Mouse (Mus musculus) forebrain, postnatal 0 days (tissue): ENCODE results near the gene 6030468B19Rik. TPM values are rescaled to one million over a fixed set of nuclear protein-coding genes. Genes with fewer than 3 reads are reported as not detected.

Experiments used
- ATAC-seq: fragments of 200-750 bp; cut with Nextera tagmentation; 2 replicates; pipeline ENCODE4 v1.8.0; 2017; ENCODE audit warnings: mild to moderate bottlenecking, moderate library complexity
- DNase-seq: peaks from one replicate; pipeline ENCODE4 v3.0.0-alpha.2; 2015
- H3K27ac ChIP-seq: fragments of 300-500 bp; sonication (generic); 2 replicates; pipeline ENCODE4 v1.5.1; 2014; ENCODE audit warnings: low read depth, mild to moderate bottlenecking, antibody characterized with exemption, low read length, moderate library complexity, mixed read lengths
- H3K27me3 ChIP-seq: fragments of 300-500 bp; sonication (generic); 2 replicates; pipeline ENCODE4 v1.6.1; 2014; ENCODE audit warnings: mild to moderate bottlenecking, low read length, mixed read lengths; ENCODE audit not compliant: insufficient read depth
- H3K36me3 ChIP-seq: fragments of 300-500 bp; sonication (generic); 2 replicates; pipeline ENCODE4 v1.6.1; 2014; ENCODE audit warnings: mild to moderate bottlenecking, moderate library complexity; ENCODE audit not compliant: insufficient read depth
- H3K4me1 ChIP-seq: fragments of 300-500 bp; sonication (generic); 2 replicates; pipeline ENCODE4 v1.6.1; 2014; ENCODE audit warnings: antibody characterized with exemption; ENCODE audit not compliant: insufficient read depth
- H3K4me2 ChIP-seq: fragments of 300-500 bp; sonication (generic); 2 replicates; pipeline ENCODE4 v1.6.1; 2014; ENCODE audit warnings: low read depth, mild to moderate bottlenecking, moderate library complexity
- H3K4me3 ChIP-seq: fragments of 300-500 bp; sonication (generic); 2 replicates; pipeline ENCODE4 v1.5.1; 2014; ENCODE audit warnings: low read depth, low read length, mixed read lengths
- H3K9ac ChIP-seq: fragments of 300-500 bp; sonication (generic); 2 replicates; pipeline ENCODE4 v1.6.1; 2014; ENCODE audit warnings: mild to moderate bottlenecking
- H3K9me3 ChIP-seq: fragments of 300-500 bp; sonication (generic); 2 replicates; pipeline ENCODE4 v1.6.1; 2016; ENCODE audit warnings: low read length
- CTCF ChIP-seq: sonication (generic); IDR thresholded peaks from 2 replicates; pipeline ENCODE4 v1.5.1; 2016; ENCODE audit warnings: antibody characterized with exemption, control low read depth, low read depth
- WGBS: fragments of 180-500 bp; shearing (Covaris S2); extraction: QIAGEN DNeasy Blood & Tissue Kit; methylation state at CpG from one replicate; pipeline ENCODE4 v1.1.7; 2014; 5-methylcytosine and 5-hydroxymethylcytosine counted together
- polyA plus RNA-seq: library from polyadenylated mRNA; unstranded; fragments of >200 nt; fragmentation: Nextera tagmentation; extraction: Ambion mirVana; gene quantifications from 2 replicates; pipeline ENCODE4 v1.2.1, GENCODE M21; 2015
- total RNA-seq: library from RNA; depleted of rRNA; stranded (reverse); fragments of >200 nt; gene quantifications from 2 replicates; pipeline ENCODE4 v1.2.3, GENCODE M21; 2014

The 6030468B19Rik gene
- total and polyA plus RNA-seq, 2 experiments from 2014 or later, result not detected

DNA sequence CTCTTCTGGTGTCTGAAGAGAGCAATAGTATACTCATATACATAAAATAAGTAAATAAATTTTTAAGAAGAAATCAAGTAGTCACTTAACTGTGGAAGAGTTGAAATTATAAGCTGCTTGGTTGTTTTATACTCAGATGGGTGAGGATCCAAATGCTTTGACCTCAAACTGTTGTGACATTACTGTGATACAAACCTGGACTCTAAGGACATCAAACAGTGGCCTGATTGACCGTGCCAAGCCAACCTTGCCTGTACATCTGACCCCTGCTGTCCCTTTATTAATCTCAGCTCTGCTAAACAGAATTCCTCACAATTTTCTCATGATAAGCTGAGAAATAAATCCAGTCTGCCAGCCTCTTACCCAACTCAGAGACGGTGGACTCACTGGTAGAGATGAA is 48.2 kb downstream of the 6030468B19Rik start:
- WGBS, result 77% methylated on average over 2 of the region's 2 CpGs
- no peaks in the 10 kb centered on the region for H3K36me3 ChIP-seq
- no peak overlapping the region for H3K4me3 ChIP-seq
- TF ChIP-seq CTCF, result no peak
- no peak overlapping the region for H3K4me2 ChIP-seq
- ATAC-seq (no peak), DNase-seq (no peak)
- no peaks in the 10 kb centered on the region for H3K9me3 ChIP-seq
- peaks cover 6% of the 10 kb centered on the region; the same call in 1 of the 2 replicates for H3K4me1 ChIP-seq
- H3K27ac ChIP-seq, result no peak overlapping the region
- no peak overlapping the region for H3K9ac ChIP-seq
- no peaks in the 10 kb centered on the region for H3K27me3 ChIP-seq

DNA sequence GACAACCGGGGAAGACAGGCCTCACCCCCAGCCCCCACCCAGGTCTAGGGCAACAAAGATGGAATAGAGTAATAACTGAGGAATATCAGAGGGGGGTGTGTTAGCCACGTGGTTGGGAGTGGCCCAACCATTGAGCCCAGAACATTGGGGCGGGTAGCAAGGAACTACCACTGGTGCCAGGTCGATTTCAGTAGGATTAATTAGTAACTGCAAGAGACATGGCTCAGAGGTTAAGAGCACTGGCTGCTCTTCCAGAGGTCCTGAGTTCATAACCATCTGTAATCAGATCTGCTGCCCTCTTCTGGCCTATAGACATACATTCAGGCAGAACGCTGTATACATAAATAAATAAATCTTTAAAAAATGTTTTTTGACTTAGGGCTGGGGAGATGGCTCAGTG is 49.2 kb downstream of the 6030468B19Rik start:
- Histone ChIP-seq H3K36me3 (no peaks in the 10 kb centered on the region), H3K27me3 (no peaks in the 10 kb centered on the region), H3K27ac (no peak overlapping the region), H3K9ac (no peak overlapping the region), H3K4me1 (peaks cover 6% of the 10 kb centered on the region; the same call in 1 of the 2 replicates), H3K4me3 (no peak overlapping the region), H3K4me2 (no peak overlapping the region), H3K9me3 (no peaks in the 10 kb centered on the region)
- ATAC-seq, result no peak
- TF ChIP-seq CTCF, result peak; percentile 38
- WGBS, result 51% methylated on average over 5 of the region's 5 CpGs
- no peak for DNase-seq

DNA sequence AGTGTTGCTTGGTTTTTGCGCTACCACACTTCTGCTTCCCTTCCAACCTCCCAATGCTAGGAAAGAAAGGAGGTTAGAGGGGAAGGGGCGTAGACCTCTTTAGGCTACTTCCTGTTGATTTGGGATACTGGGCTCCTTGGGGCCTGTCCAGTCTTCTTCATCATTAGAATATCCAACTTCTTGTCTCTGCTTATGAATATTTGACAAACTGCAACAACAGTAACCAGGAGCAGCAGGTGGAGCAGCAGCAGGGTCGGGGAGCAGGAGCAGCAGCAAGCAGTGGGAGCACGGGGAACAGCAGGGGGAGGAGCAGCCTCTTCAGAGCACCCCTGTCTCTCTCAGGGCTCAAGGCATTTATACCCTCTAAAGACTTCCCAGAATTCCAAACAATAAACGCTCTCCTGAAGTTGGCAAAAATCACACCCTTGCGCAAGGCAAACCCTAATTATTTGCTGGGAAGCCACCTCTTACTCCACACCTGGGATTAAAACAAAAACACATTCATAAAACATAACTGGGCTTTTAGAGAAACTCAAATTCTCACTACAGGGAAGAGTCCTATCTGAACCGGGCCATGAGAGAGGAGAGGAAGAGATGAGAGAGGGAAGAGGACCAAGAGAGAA is 50.2 kb downstream of the 6030468B19Rik start:
- no peak for TF ChIP-seq CTCF
- WGBS, result 80% methylated on average over 7 of the region's 7 CpGs
- Histone ChIP-seq H3K4me2 (peak overlapping the region; percentile 87; the same call in 1 of the 2 replicates), H3K9me3 (no peaks in the 10 kb centered on the region), H3K27ac (peak overlapping the region; percentile 99), H3K27me3 (no peaks in the 10 kb centered on the region), H3K36me3 (no peaks in the 10 kb centered on the region), H3K4me3 (peak overlapping the region; percentile 62), H3K4me1 (peaks cover 6% of the 10 kb centered on the region; the same call in 1 of the 2 replicates), H3K9ac (peak overlapping the region; percentile 95)
- DNase-seq (no peak), ATAC-seq (no peak)

DNA sequence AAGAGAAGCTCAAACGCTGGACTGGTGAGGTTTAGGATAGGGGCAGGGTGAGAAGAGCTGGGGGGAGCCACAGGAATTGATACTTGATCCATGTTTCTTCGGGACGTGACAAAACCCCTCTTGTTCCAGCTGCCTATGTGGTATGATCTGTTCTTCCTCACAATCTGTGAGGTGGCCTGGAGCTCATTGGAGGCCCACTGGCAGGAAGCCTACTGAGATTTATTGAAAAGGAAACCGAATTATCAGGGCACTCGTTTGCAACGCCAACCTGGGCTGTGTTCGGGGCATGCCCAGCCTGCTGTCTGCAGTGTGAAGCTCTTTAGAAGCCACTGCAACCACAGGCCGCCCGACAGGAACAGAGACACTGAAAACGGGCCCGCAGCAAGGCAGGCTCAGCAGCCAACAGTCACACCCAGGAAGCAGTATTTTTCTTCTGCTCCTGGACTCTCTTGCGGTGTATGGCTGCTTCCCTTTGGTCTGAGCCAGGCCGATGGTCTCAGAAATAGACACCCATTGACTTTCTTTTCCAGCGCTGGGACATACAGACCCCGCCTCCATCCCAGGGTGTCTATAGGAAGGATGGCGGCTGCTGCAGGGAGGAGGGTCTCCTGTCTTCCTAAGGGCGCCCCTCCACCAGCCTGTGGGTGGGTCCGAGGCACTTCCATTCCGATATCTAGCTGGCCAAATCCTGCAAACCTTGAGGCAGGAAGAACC is 51.0 kb downstream of the 6030468B19Rik start:
- Histone ChIP-seq H3K9ac (peak overlapping the region; percentile 95), H3K27ac (peak overlapping the region; percentile 99), H3K4me1 (peaks cover 6% of the 10 kb centered on the region; the same call in 1 of the 2 replicates), H3K4me2 (peak overlapping the region; percentile 87), H3K36me3 (no peaks in the 10 kb centered on the region), H3K4me3 (peak overlapping the region; percentile 62), H3K27me3 (no peaks in the 10 kb centered on the region), H3K9me3 (no peaks in the 10 kb centered on the region)
- ATAC-seq (peak; percentile 91), DNase-seq (no peak)
- WGBS, result 7% methylated on average over 19 of the region's 19 CpGs
- no peak for TF ChIP-seq CTCF

DNA sequence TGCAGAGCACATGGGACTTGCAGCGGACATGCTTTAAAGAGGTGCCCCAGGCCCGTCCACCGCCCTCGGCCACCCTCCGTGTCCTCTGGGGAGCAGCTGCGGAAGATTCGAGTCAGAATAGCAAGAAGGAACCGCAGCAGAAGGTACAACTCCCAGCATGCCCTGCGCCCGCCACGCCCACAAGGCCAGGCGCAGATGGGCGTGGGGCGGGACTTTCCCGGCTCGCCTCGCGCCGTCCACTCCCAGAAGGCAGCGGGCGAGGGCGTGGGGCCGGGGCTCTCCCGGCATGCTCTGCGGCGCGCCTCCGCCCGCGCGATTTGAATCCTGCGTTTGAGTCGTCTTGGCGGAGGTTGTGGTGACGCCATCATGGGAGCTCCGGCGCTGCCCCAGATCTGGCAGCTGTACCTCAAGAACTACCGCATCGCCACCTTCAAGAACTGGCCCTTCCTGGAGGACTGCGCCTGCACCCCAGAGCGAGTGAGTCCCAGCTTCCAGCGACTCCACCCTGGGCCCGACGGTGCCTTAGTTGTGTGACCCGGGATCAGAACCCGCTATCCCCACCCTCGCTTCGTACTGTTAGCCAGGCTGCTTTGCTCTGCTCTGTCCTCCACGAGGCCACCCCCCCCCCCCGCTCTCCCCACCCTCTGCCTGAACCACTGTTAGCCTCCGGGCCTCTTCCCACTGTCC is 51.7 kb downstream of the 6030468B19Rik start, which contains the start of gene Birc5:
Birc5 (plus strand) TSS at position 267 of the 687 bp plus-strand sequence.
- H3K4me3 ChIP-seq, result peak within 1 kb of the TSS; percentile 62
- no peaks in the 10 kb centered on the region for H3K27me3 ChIP-seq
- no peaks in the 10 kb centered on the region for H3K9me3 ChIP-seq
- no peak for TF ChIP-seq CTCF
- DNase-seq (peak; percentile 99), ATAC-seq (peak; percentile 96)
- under 1% methylated on average over 50 of the region's 51 CpGs for WGBS
- H3K4me2 ChIP-seq, result peak within 1 kb of the TSS; percentile 87
- H3K27ac ChIP-seq, result peak within 1 kb of the TSS; percentile 99
- H3K4me1 ChIP-seq, result peaks cover 6% of the 10 kb centered on the region; the same call in 1 of the 2 replicates
- peak within 1 kb of the TSS; percentile 95 for H3K9ac ChIP-seq
- no peaks in the 10 kb centered on the region for H3K36me3 ChIP-seq

DNA sequence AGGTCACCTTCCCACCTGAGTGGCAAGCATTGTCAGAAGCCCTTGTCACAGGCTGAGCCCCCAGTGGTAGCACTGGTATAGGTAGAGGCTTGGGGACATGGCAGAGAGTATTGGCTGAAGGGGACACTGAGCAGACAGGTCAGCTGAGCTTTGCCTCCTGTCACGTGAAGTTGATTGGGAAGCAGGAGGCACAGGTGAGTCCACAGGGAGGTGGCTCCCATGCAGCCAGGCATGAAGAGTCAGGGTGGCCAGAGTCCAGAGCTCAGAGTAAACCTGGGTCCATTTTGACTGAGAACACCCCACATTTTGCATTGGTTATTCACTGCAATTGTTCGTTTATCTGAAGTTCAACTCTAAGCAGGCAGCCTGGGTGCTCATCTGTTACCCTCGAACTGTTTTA is 55.4 kb downstream of the 6030468B19Rik start:
- no peaks in the 10 kb centered on the region for H3K36me3 ChIP-seq
- H3K9ac ChIP-seq, result no peak overlapping the region
- H3K4me3 ChIP-seq, result no peak overlapping the region
- no peak for DNase-seq
- H3K4me1 ChIP-seq, result peaks cover 6% of the 10 kb centered on the region; the same call in 1 of the 2 replicates
- H3K9me3 ChIP-seq, result no peaks in the 10 kb centered on the region
- H3K4me2 ChIP-seq, result no peak overlapping the region
- H3K27me3 ChIP-seq, result no peaks in the 10 kb centered on the region
- 99% methylated on average over 3 of the region's 3 CpGs for WGBS
- no peak for TF ChIP-seq CTCF
- no peak overlapping the region for H3K27ac ChIP-seq
- no peak for ATAC-seq

GRCm38 (mm10) chr11:117854241-117854640 is 56.8 kb downstream of the 6030468B19Rik start:
- H3K4me3 ChIP-seq, result no peak overlapping the region
- H3K9me3 ChIP-seq, result no peaks in the 10 kb centered on the region
- no peak for TF ChIP-seq CTCF
- DNase-seq (no peak), ATAC-seq (no peak)
- no peak overlapping the region for H3K9ac ChIP-seq
- H3K27me3 ChIP-seq, result no peaks in the 10 kb centered on the region
- WGBS, result 91% methylated on average over 9 of the region's 9 CpGs
- H3K4me2 ChIP-seq, result no peak overlapping the region
- H3K4me1 ChIP-seq, result no peaks in the 10 kb centered on the region
- H3K36me3 ChIP-seq, result no peaks in the 10 kb centered on the region
- no peak overlapping the region for H3K27ac ChIP-seq
